Mouse (Mus musculus): Measurements from ENCODE around the gene Guca1b. TPM values are rescaled to one million over a fixed set of nuclear protein-coding genes. Genes with fewer than 3 reads are reported as not detected.
A peak's percentile ranks its signal among the peaks of the same experiment; 100 is the strongest.

Guca1b gene
- total RNA-seq, 2 experiments from 2014 or later, result 0.54 to 0.78 TPM

GRCm38 (mm10) chr17:47424186-47424585, 39.0 kb downstream of the Guca1b start:
- Histone ChIP-seq H3K27ac (no peak overlapping the region), H3K4me3 (no peak overlapping the region)
- intact Hi-C loops (cut with DNase I), result no loop called here
- DNase-seq, result no peak
- TF ChIP-seq CTCF (IDR thresholded peaks at IDR 0.05), result no peak

- no peak overlapping the region for H3K4me3 ChIP-seq
- no peak for TF ChIP-seq CTCF (IDR thresholded peaks at IDR 0.05)
- intact Hi-C loops (cut with DNase I), result no loop called here
- H3K27ac ChIP-seq, result no peak overlapping the region
- DNase-seq, result no peak
Measured at GRCm38 (mm10) chr17:47427316-47427715, 42.1 kb downstream of the Guca1b start.

GRCm38 (mm10) chr17:47428831-47429304, 43.7 kb downstream of the Guca1b start:
- intact Hi-C loops (cut with DNase I), result no loop called here
- H3K4me3 ChIP-seq, result no peak overlapping the region
- H3K27ac ChIP-seq, result no peak overlapping the region
- peak; percentile 35 for DNase-seq
- TF ChIP-seq CTCF (IDR thresholded peaks at IDR 0.05), result peak; percentile 43

- no peak for DNase-seq
- Histone ChIP-seq H3K27ac (no peak overlapping the region), H3K4me3 (no peak overlapping the region)
- intact Hi-C loops (cut with DNase I), result no loop called here
- 0 out of 2 replicates have a peak, but pooled peaks have one; percentile 14 for TF ChIP-seq CTCF (IDR thresholded peaks at IDR 0.05)
Measured at GRCm38 (mm10) chr17:47430815-47431214, 45.6 kb downstream of the Guca1b start.

GRCm38 (mm10) chr17:47436156-47436906, 51.1 kb downstream of the Guca1b start, which contains the start of gene AI661453:
TSS of gene AI661453 (plus strand) at chr17:47436615.
- Histone ChIP-seq H3K4me3 (peak within 1 kb of the TSS; percentile 68), H3K27ac (0 out of 2 replicates have a peak within 1 kb of the TSS, but pooled peaks have one; percentile 16)
- TF ChIP-seq CTCF (IDR thresholded peaks at IDR 0.05), result no peak
- peak; percentile 26 for DNase-seq
- intact Hi-C loops (cut with DNase I), result no loop called here

GRCm38 (mm10) chr17:47436907-47437547, 51.8 kb downstream of the Guca1b start, which contains the start of gene 1700001C19Rik:
TSS of gene 1700001C19Rik (minus strand) at chr17:47437376.
- no peak for DNase-seq
- no peak for TF ChIP-seq CTCF (IDR thresholded peaks at IDR 0.05)
- Histone ChIP-seq H3K27ac (0 out of 2 replicates have a peak within 1 kb of the TSS, but pooled peaks have one; percentile 16), H3K4me3 (peak within 1 kb of the TSS; percentile 68)
- intact Hi-C loops (cut with DNase I), result no loop called here

- no peak for TF ChIP-seq CTCF (IDR thresholded peaks at IDR 0.05)
- Histone ChIP-seq H3K27ac (no peak overlapping the region), H3K4me3 (no peak overlapping the region)
- DNase-seq, result no peak
- intact Hi-C loops (cut with DNase I), result no loop called here
Measured at GRCm38 (mm10) chr17:47438611-47439010, 53.4 kb downstream of the Guca1b start.

- no peak overlapping the region for H3K4me3 ChIP-seq
- DNase-seq, result no peak
- intact Hi-C loops (cut with DNase I), result no loop called here
- no peak for TF ChIP-seq CTCF (IDR thresholded peaks at IDR 0.05)
- no peak overlapping the region for H3K27ac ChIP-seq
Measured at GRCm38 (mm10) chr17:47439396-47440028, 54.3 kb downstream of the Guca1b start.

- no peak overlapping the region for H3K27ac ChIP-seq
- intact Hi-C loops (cut with DNase I), result no loop called here
Measured at GRCm38 (mm10) chr17:47440359-47440890, 55.2 kb downstream of the Guca1b start.

GRCm38 (mm10) chr17:47441296-47442051, 56.3 kb downstream of the Guca1b start:
- no peak overlapping the region for H3K27ac ChIP-seq
- H3K4me3 ChIP-seq, result no peak overlapping the region
- no peak for DNase-seq
- TF ChIP-seq CTCF (IDR thresholded peaks at IDR 0.05), result no peak
- intact Hi-C loops (cut with DNase I), result no loop called here

More at GRCm38 (mm10) chr17:47440359-47440890, 55.2 kb downstream of the Guca1b start:
- TF ChIP-seq CTCF (IDR thresholded peaks at IDR 0.05), result no peak
- H3K4me3 ChIP-seq, result no peak overlapping the region
- no peak for DNase-seq

- Histone ChIP-seq H3K27ac (no peak overlapping the region), H3K4me3 (no peak overlapping the region)
- intact Hi-C loops (cut with DNase I), result no loop called here
- TF ChIP-seq CTCF (IDR thresholded peaks at IDR 0.05), result no peak
- no peak for DNase-seq
Measured at GRCm38 (mm10) chr17:47442271-47442670, 57.1 kb downstream of the Guca1b start.

Other genes with a start within 250 kb of the Guca1b start
- 10 to 100 TPM; 31.5 to 33.2 TPM for gene Mrps10, start 16.5 kb upstream of the Guca1b start, total RNA-seq (2021)
- gene Guca1a, start 15.2 kb downstream of the Guca1b start, total RNA-seq (2021), result not detected
- gene AI661453, start 51.2 kb downstream of the Guca1b start, total RNA-seq (2021), result under 1 TPM; 0.23 to 0.45 TPM
- gene 1700001C19Rik, start 52.0 kb downstream of the Guca1b start, total RNA-seq (2021), result not detected
- 10 to 100 TPM; 13.0 to 14.1 TPM for gene Taf8, start 116.9 kb downstream of the Guca1b start, total RNA-seq (2021)
- gene Ccnd3, start 119.7 kb downstream of the Guca1b start, total RNA-seq (2021), result 10 to 100 TPM; 18.7 to 25.8 TPM
- gene Bysl, start 226.1 kb downstream of the Guca1b start, total RNA-seq (2021), result 10 to 100 TPM; 14.2 to 16.0 TPM
- gene Med20, start 226.2 kb downstream of the Guca1b start, total RNA-seq (2021), result 10 to 100 TPM; 17.9 to 18.3 TPM
- gene Gm20517, start 226.2 kb downstream of the Guca1b start, total RNA-seq (2021), result 1 to 10 TPM in 1 of 2 experiments, under 1 TPM in 1; 0.82 to 2.4 TPM
- 1 to 10 TPM; 3.1 to 4.5 TPM for gene Usp49, start 245.3 kb downstream of the Guca1b start, total RNA-seq (2021)

Measured in gastrocnemius, adult 2 months (tissue).